Mouse (Mus musculus) stomach, postnatal 0 days (tissue): ENCODE results near the gene Shroom3.

Source experiments
- CTCF ChIP-seq: IDR thresholded peaks from 2 replicates; pipeline ENCODE4 v1.5.1; 2016; ENCODE audit warnings: antibody characterized with exemption, low read depth, mild to moderate bottlenecking, moderate library complexity
- EP300 ChIP-seq: optimal IDR thresholded peaks from 2 replicates; pipeline ENCODE3; 2016; ENCODE audit warnings: antibody characterized with exemption

DNA sequence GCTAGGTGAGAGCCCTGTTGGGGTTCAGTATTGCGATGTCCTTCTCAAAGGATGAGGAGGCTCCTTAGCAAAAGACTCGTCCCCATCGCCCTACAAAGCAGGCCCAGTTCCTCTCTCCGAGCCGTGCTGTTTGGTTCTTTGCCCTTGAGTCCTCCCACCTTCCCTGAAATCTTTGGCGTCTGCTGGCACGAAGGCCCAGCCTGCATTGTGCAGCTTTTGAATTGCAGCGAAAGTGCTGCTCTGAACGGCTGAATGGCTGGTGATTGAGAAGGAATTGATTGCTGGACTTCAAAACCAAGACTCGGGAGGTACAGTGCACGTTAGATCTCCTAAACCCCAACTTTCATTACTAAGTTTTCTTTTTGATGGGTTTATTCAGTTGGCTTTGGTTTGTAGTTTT, 32.1 kb downstream of the Shroom3 start:
- no peak for TF ChIP-seq CTCF
- no peak for TF ChIP-seq EP300
